Mouse (Mus musculus) urinary bladder, adult 18-20 months (tissue): Measurements from ENCODE around the gene Gm3453.
"Not testable (repeated sequence)": the region's sequence is repeated elsewhere in the genome, so short reads cannot be mapped to it uniquely, and the experiment has no call there.

Source experiments
- DNase-seq, 2 experiments: peaks; one replicate each; pipeline ENCODE4 v3.0.0; 2022; ENCODE audit warnings: low spot score in 2 of 2, mixed read lengths in 2 of 2

Gene Gm3453

GRCm38 (mm10) chr14:5979037-5979436 is at the start of gene Gm3453:
Gm3453 (minus strand) TSS chr14:5979137.
- not testable (repeated sequence) for DNase-seq

DNA sequence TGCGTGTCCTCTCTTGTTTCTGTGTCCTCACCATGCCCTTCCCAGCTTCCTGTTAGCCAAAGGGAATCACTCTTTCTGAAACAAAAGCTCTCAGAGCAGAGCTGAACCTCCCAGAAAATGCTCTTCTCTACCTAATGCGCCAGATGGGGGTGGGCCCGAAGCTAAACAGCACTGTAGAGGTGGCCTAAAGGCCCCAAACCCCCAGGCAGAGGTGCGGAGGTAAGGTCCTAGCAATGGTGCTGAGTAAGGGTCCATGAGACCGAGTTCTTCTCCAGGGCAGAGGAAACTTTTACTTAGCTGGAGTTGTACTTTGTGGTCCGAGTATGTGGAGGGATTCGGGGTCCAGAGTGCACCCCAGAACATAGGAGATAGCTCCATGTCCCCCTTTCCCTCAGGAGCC is 8.2 kb upstream of the Gm3453 start:
- not testable (repeated sequence) for DNase-seq

GRCm38 (mm10) chr14:5962441-5962840 is 16.5 kb downstream of the Gm3453 start:
- DNase-seq = not testable (repeated sequence)

- not testable (repeated sequence) for DNase-seq
Observed at GRCm38 (mm10) chr14:5961635-5962034, 17.3 kb downstream of the Gm3453 start, which contains the start of gene Gm3248. Gm3248 (minus strand) TSS chr14:5961745.

DNA sequence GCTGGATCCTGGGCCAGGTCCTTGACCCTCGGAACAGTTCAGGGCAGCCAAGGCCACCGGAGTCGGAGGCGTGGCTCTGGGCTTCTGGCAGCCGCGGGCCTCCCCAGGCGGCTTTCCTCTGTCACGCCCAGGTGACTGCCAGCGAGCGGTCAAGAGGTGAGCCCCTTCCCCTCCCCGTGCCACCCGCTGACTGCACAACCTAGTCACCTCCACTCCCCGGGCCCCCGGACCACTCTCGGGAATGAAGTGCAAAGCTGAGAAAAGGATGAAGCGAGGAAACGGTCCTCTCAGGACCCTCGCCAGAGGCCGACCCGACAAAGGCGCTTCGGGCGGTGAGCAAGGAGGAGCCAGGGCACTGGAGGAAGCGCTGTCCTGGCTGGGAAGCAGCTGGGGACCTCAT is 17.8 kb downstream of the Gm3453 start:
- DNase-seq = peak; percentile 1 to 26

- not testable (repeated sequence) for DNase-seq
Observed at GRCm38 (mm10) chr14:5960479-5960878, 18.5 kb downstream of the Gm3453 start.

GRCm38 (mm10) chr14:5923276-5923675 is 55.7 kb downstream of the Gm3453 start:
- DNase-seq = not testable (repeated sequence)
